13 mouse cellular contexts compared by ENCODE assay signal in genomic region chr11:68213896-68214295, GRCm38 (mm10).
A peak's percentile ranks its signal among the peaks of the same experiment; 100 is the strongest.
DNase-seq lines count a peak whose midpoint lies in the region; ATAC-seq lines count a peak whose summit lies in the region.
"Had no signal": no experiment of that assay in that cellular context is flagged by ENCODE, and none has a peak within 500 bp of the region (broad histone marks: within the 10 kb centered on the region; RNA-seq: fewer than 3 reads in every experiment).

No protein-coding gene starts in this region.

- H3K36me3 ChIP-seq in hindbrain, embryonic 10.5 days = peaks cover 38% of the 10 kb centered on the region
- H3K36me3 ChIP-seq in hindbrain, embryonic 14.5 days (replicated peaks; ENCODE audit: control insufficient read depth, insufficient read depth) = no peaks in the 10 kb centered on the region
- H3K36me3 ChIP-seq in midbrain, embryonic 10.5 days = peaks cover 49% of the 10 kb centered on the region
- H3K36me3 ChIP-seq in midbrain, embryonic 11.5 days (ENCODE audit: control insufficient read depth, insufficient read depth, low read length) = no peaks in the 10 kb centered on the region

- no peak overlapping the region for H3K4me2 ChIP-seq in hindbrain, embryonic 14.5 days (replicated peaks)
- no peak overlapping the region for H3K4me2 ChIP-seq in midbrain, embryonic 11.5 days
- H3K4me2 ChIP-seq: heart, embryonic 11.5 days had no signal

- peaks cover 82% of the 10 kb centered on the region for H3K4me1 ChIP-seq in hindbrain, embryonic 10.5 days (replicated peaks)
- peaks cover 26% of the 10 kb centered on the region for H3K4me1 ChIP-seq in hindbrain, embryonic 14.5 days (replicated peaks; ENCODE audit: control insufficient read depth, insufficient read depth, low read length)
- peaks cover 82% of the 10 kb centered on the region for H3K4me1 ChIP-seq in midbrain, embryonic 10.5 days
- H3K4me1 ChIP-seq in midbrain, embryonic 11.5 days (ENCODE audit: control insufficient read depth, insufficient read depth, low read length) = peaks cover 38% of the 10 kb centered on the region

- no peaks in the 10 kb centered on the region for H3K9me3 ChIP-seq in hindbrain, embryonic 10.5 days
- no peaks in the 10 kb centered on the region for H3K9me3 ChIP-seq in hindbrain, embryonic 14.5 days (ENCODE audit: control insufficient read depth, low read length)
- H3K9me3 ChIP-seq in midbrain, embryonic 10.5 days (replicated peaks) = no peaks in the 10 kb centered on the region
- H3K9me3 ChIP-seq in midbrain, embryonic 11.5 days (ENCODE audit: control insufficient read depth, low read length) = no peaks in the 10 kb centered on the region
- H3K9me3 ChIP-seq: megakaryocyte, embryonic 14.5 days; neural tube, embryonic 12.5 days had no signal

- ATAC-seq in hindbrain, embryonic 14.5 days (ENCODE audit: low FRiP score) = no peak
- no peak for ATAC-seq in midbrain, embryonic 11.5 days (ENCODE audit: low FRiP score)

- WGBS in hindbrain, embryonic 10.5 days = 75% methylated on average over 3 of the region's 3 CpGs
- WGBS in hindbrain, embryonic 14.5 days = 70% methylated on average over 3 of the region's 3 CpGs
- WGBS in midbrain, embryonic 10.5 days = 80% methylated on average over 3 of the region's 3 CpGs
- 82% methylated on average over 3 of the region's 3 CpGs for WGBS in midbrain, embryonic 11.5 days

- DNase-seq in hindbrain, embryonic 10.5 days (ENCODE audit: low spot score) = no peak
- DNase-seq in hindbrain, embryonic 14.5 days (ENCODE audit: low spot score) = no peak
- no peak for DNase-seq in midbrain, embryonic 10.5 days (ENCODE audit: low spot score)
- no peak for DNase-seq in midbrain, embryonic 11.5 days (ENCODE audit: low spot score, missing footprints)
- DNase-seq in B cell, adult 2 months = peak; percentile 36 to 42
- DNase-seq in fibroblast of lung, adult 2 months (ENCODE audit: low read depth) = peak; percentile 34
- DNase-seq in right cerebral cortex, adult 2 months (ENCODE audit: low spot score in 2 of 2) = no peak
- no peak for DNase-seq in layer of hippocampus, adult 18-20 months (ENCODE audit: low spot score in 2 of 2)
- DNase-seq: cerebellum, postnatal 14 days; retina, postnatal 1 day had no signal

- peaks cover 30% of the 10 kb centered on the region for H3K27me3 ChIP-seq in hindbrain, embryonic 10.5 days (ENCODE audit: insufficient read depth, poor library complexity, severe bottlenecking)
- no peaks in the 10 kb centered on the region for H3K27me3 ChIP-seq in hindbrain, embryonic 14.5 days (ENCODE audit: control insufficient read depth, insufficient read depth, low read length)
- peaks cover 32% of the 10 kb centered on the region; the same call in 1 of the 2 replicates for H3K27me3 ChIP-seq in midbrain, embryonic 10.5 days (ENCODE audit: low read depth, poor library complexity, severe bottlenecking)
- no peaks in the 10 kb centered on the region for H3K27me3 ChIP-seq in midbrain, embryonic 11.5 days (ENCODE audit: control insufficient read depth, insufficient read depth, low read length)
- H3K27me3 ChIP-seq: neural tube, embryonic 12.5 days had no signal

- H3K9ac ChIP-seq in hindbrain, embryonic 14.5 days = no peak overlapping the region
- no peak overlapping the region for H3K9ac ChIP-seq in midbrain, embryonic 11.5 days (ENCODE audit: low read length)
- H3K9ac ChIP-seq: neural tube, embryonic 12.5 days had no signal

- no peak overlapping the region for H3K4me3 ChIP-seq in hindbrain, embryonic 10.5 days
- no peak overlapping the region for H3K4me3 ChIP-seq in hindbrain, embryonic 14.5 days (replicated peaks; ENCODE audit: low read length)
- H3K4me3 ChIP-seq in midbrain, embryonic 10.5 days = no peak overlapping the region
- no peak overlapping the region for H3K4me3 ChIP-seq in midbrain, embryonic 11.5 days (ENCODE audit: low read depth, low read length)
- H3K4me3 ChIP-seq: megakaryocyte, embryonic 14.5 days; neural tube, embryonic 12.5 days had no signal

- peak overlapping the region; percentile 90 for H3K27ac ChIP-seq in hindbrain, embryonic 10.5 days
- no peak overlapping the region for H3K27ac ChIP-seq in hindbrain, embryonic 14.5 days
- H3K27ac ChIP-seq in midbrain, embryonic 10.5 days (replicated peaks) = peak overlapping the region; percentile 89
- H3K27ac ChIP-seq in midbrain, embryonic 11.5 days (ENCODE audit: low read depth, low read length) = no peak overlapping the region

Comparison
In these comparisons a context has a peak if more than half of its experiments do, and no peak if none do; other contexts are left out.
1. H3K27ac ChIP-seq: peak in hindbrain, embryonic 10.5 days (single experiment) and midbrain, embryonic 10.5 days (single experiment); none in hindbrain, embryonic 14.5 days (single experiment) and midbrain, embryonic 11.5 days (single experiment).
2. DNase-seq: peak in B cell, adult 2 months (2 of 2) and fibroblast of lung, adult 2 months (single experiment); none in hindbrain, embryonic 10.5 days (single experiment), hindbrain, embryonic 14.5 days (single experiment), midbrain, embryonic 10.5 days (single experiment), midbrain, embryonic 11.5 days (single experiment), right cerebral cortex, adult 2 months (0 of 2) and layer of hippocampus, adult 18-20 months (0 of 2).